Comparison of ENCODE assay signal across 16 mouse cellular contexts in genomic region chr11:111582980-111583379, GRCm38 (mm10).
A peak's percentile ranks its signal among the peaks of the same experiment; 100 is the strongest.
DNase-seq lines count a peak whose midpoint lies in the region; ATAC-seq and TF ChIP-seq lines count a peak whose summit lies in the region.
"Had no signal": no experiment of that assay in that cellular context is flagged by ENCODE, and none has a peak within 500 bp of the region (broad histone marks: within the 10 kb centered on the region; RNA-seq: fewer than 3 reads in every experiment).

No protein-coding gene starts in this region.

- H3K9ac ChIP-seq in lung, embryonic 14.5 days = no peak overlapping the region
- H3K9ac ChIP-seq in embryonic facial prominence, embryonic 11.5 days (replicated peaks; ENCODE audit: low read length) = no peak overlapping the region
- no peak overlapping the region for H3K9ac ChIP-seq in embryonic facial prominence, embryonic 14.5 days (ENCODE audit: low read depth, low read length)
- H3K9ac ChIP-seq in limb, embryonic 12.5 days (replicated peaks) = no peak overlapping the region
- H3K9ac ChIP-seq: heart, embryonic 13.5 days; liver, embryonic 15.5 days had no signal

- H3K36me3 ChIP-seq in lung, embryonic 14.5 days (ENCODE audit: insufficient read depth) = no peaks in the 10 kb centered on the region
- H3K36me3 ChIP-seq in embryonic facial prominence, embryonic 11.5 days (replicated peaks; ENCODE audit: control insufficient read depth, insufficient read depth, low read depth, low read length) = no peaks in the 10 kb centered on the region
- H3K36me3 ChIP-seq in embryonic facial prominence, embryonic 14.5 days (ENCODE audit: control insufficient read depth, insufficient read depth, low read length) = no peaks in the 10 kb centered on the region
- no peaks in the 10 kb centered on the region for H3K36me3 ChIP-seq in limb, embryonic 12.5 days
- H3K36me3 ChIP-seq: heart, embryonic 13.5 days; liver, embryonic 15.5 days had no signal

- no peaks in the 10 kb centered on the region for H3K4me1 ChIP-seq in lung, embryonic 14.5 days (ENCODE audit: insufficient read depth)
- no peaks in the 10 kb centered on the region for H3K4me1 ChIP-seq in embryonic facial prominence, embryonic 11.5 days (ENCODE audit: control insufficient read depth, insufficient read depth, low read length)
- no peaks in the 10 kb centered on the region for H3K4me1 ChIP-seq in embryonic facial prominence, embryonic 14.5 days (ENCODE audit: control insufficient read depth, insufficient read depth, low read length)
- H3K4me1 ChIP-seq in limb, embryonic 12.5 days (replicated peaks) = peaks cover 15% of the 10 kb centered on the region
- H3K4me1 ChIP-seq: heart, embryonic 13.5 days; liver, embryonic 15.5 days had no signal

- DNase-seq in lung, embryonic 14.5 days = peak; percentile 36
- DNase-seq in lung, postnatal 25 days (ENCODE audit: low spot score) = no peak
- peak; percentile 24 for DNase-seq in embryonic facial prominence, embryonic 11.5 days (ENCODE audit: low spot score)
- no peak for DNase-seq in embryonic facial prominence, embryonic 14.5 days (ENCODE audit: low spot score)
- DNase-seq in layer of hippocampus, adult 2 months (ENCODE audit: low spot score in 2 of 2) = no peak
- DNase-seq: cerebellum, adult 8-10 months; heart, postnatal 36 days; kidney, postnatal 25 days had no signal

- ATAC-seq in lung, embryonic 14.5 days (ENCODE audit: insufficient read depth) = peak; percentile 75; the same call in 1 of the 2 replicates
- no peak for ATAC-seq in embryonic facial prominence, embryonic 11.5 days (replicated peaks; ENCODE audit: insufficient number of reproducible peaks, low FRiP score, low TSS enrichment, low read depth)
- no peak for ATAC-seq in embryonic facial prominence, embryonic 14.5 days (ENCODE audit: low read depth)
- no peak for ATAC-seq in limb, embryonic 12.5 days (ENCODE audit: insufficient number of reproducible peaks, insufficient read depth, low FRiP score, low TSS enrichment, low read depth)
- ATAC-seq in megakaryocyte, adult 5-6 weeks (ENCODE audit: poor library complexity, severe bottlenecking) = no peak
- ATAC-seq: forebrain, embryonic 16.5 days; hindbrain, postnatal 0 days had no signal

- H3K4me3 ChIP-seq in lung, embryonic 14.5 days (ENCODE audit: low read depth, low read length) = peak overlapping the region; percentile 31; the same call in 1 of the 2 replicates
- no peak overlapping the region for H3K4me3 ChIP-seq in embryonic facial prominence, embryonic 11.5 days (ENCODE audit: low read depth, low read length)
- no peak overlapping the region for H3K4me3 ChIP-seq in embryonic facial prominence, embryonic 14.5 days (ENCODE audit: low read depth, low read length)
- no peak overlapping the region for H3K4me3 ChIP-seq in limb, embryonic 12.5 days (replicated peaks)
- H3K4me3 ChIP-seq in layer of hippocampus, adult 2 months = no peak overlapping the region
- H3K4me3 ChIP-seq: liver, embryonic 15.5 days; myocyte had no signal

- no peaks in the 10 kb centered on the region for H3K9me3 ChIP-seq in lung, embryonic 14.5 days (ENCODE audit: low read depth, low read length)
- no peaks in the 10 kb centered on the region for H3K9me3 ChIP-seq in embryonic facial prominence, embryonic 11.5 days (replicated peaks; ENCODE audit: control insufficient read depth, low read length)
- no peaks in the 10 kb centered on the region for H3K9me3 ChIP-seq in embryonic facial prominence, embryonic 14.5 days (ENCODE audit: control insufficient read depth, low read length)
- H3K9me3 ChIP-seq in limb, embryonic 12.5 days = no peaks in the 10 kb centered on the region
- H3K9me3 ChIP-seq: heart, embryonic 13.5 days; liver, embryonic 15.5 days had no signal

- no peak overlapping the region for H3K27ac ChIP-seq in lung, embryonic 14.5 days (ENCODE audit: low read depth)
- no peak overlapping the region for H3K27ac ChIP-seq in embryonic facial prominence, embryonic 11.5 days (replicated peaks; ENCODE audit: low read depth, low read length)
- H3K27ac ChIP-seq in embryonic facial prominence, embryonic 14.5 days (replicated peaks; ENCODE audit: low read depth, low read length) = no peak overlapping the region
- H3K27ac ChIP-seq in limb, embryonic 12.5 days = peak overlapping the region; percentile 37; the same call in 1 of the 2 replicates
- no peak overlapping the region for H3K27ac ChIP-seq in layer of hippocampus, adult 2 months
- H3K27ac ChIP-seq: heart, embryonic 13.5 days; hindbrain, postnatal 0 days; liver, embryonic 15.5 days; macrophage had no signal

- H3K4me2 ChIP-seq in lung, embryonic 14.5 days = peak overlapping the region; percentile 61
- peak overlapping the region; percentile 37; the same call in 1 of the 2 replicates for H3K4me2 ChIP-seq in embryonic facial prominence, embryonic 11.5 days (ENCODE audit: low read depth, low read length)
- H3K4me2 ChIP-seq in embryonic facial prominence, embryonic 14.5 days (ENCODE audit: low read depth, low read length) = peak overlapping the region; percentile 50
- H3K4me2 ChIP-seq in limb, embryonic 12.5 days = peak overlapping the region; percentile 34
- H3K4me2 ChIP-seq: liver, embryonic 15.5 days had no signal

- TF ChIP-seq CTCF in lung, embryonic 14.5 days (IDR thresholded peaks at IDR 0.05; ENCODE audit: low read depth) = no peak
- TF ChIP-seq CTCF in layer of hippocampus, adult 2 months (conservative IDR thresholded peaks at IDR 0.05) = no peak

- no peaks in the 10 kb centered on the region for H3K27me3 ChIP-seq in lung, embryonic 14.5 days (ENCODE audit: insufficient read depth, low read length)
- no peaks in the 10 kb centered on the region for H3K27me3 ChIP-seq in embryonic facial prominence, embryonic 11.5 days (ENCODE audit: control insufficient read depth, insufficient read depth, low read length)
- no peaks in the 10 kb centered on the region for H3K27me3 ChIP-seq in embryonic facial prominence, embryonic 14.5 days (replicated peaks; ENCODE audit: control insufficient read depth, insufficient read depth, low read length)
- no peaks in the 10 kb centered on the region for H3K27me3 ChIP-seq in limb, embryonic 12.5 days
- H3K27me3 ChIP-seq: heart, embryonic 13.5 days; liver, embryonic 15.5 days had no signal

- WGBS in lung, embryonic 14.5 days = 48% methylated on average over 4 of the region's 4 CpGs
- 64% methylated on average over 4 of the region's 4 CpGs for WGBS in embryonic facial prominence, embryonic 11.5 days
- 53% methylated on average over 4 of the region's 4 CpGs for WGBS in embryonic facial prominence, embryonic 14.5 days
- 56% methylated on average over 4 of the region's 4 CpGs for WGBS in limb, embryonic 12.5 days

Comparison
In these comparisons a context has a peak if more than half of its experiments do, and no peak if none do; other contexts are left out.
1. DNase-seq: peak in lung, embryonic 14.5 days (single experiment) and embryonic facial prominence, embryonic 11.5 days (single experiment); none in lung, postnatal 25 days (single experiment), embryonic facial prominence, embryonic 14.5 days (single experiment) and layer of hippocampus, adult 2 months (0 of 2).
2. Peak in every context shown above with its lines, with median percentiles within 50 percentile points of each other: H3K4me2 ChIP-seq.